11 mouse cellular contexts compared by ENCODE assay signal in the genomic region with DNA sequence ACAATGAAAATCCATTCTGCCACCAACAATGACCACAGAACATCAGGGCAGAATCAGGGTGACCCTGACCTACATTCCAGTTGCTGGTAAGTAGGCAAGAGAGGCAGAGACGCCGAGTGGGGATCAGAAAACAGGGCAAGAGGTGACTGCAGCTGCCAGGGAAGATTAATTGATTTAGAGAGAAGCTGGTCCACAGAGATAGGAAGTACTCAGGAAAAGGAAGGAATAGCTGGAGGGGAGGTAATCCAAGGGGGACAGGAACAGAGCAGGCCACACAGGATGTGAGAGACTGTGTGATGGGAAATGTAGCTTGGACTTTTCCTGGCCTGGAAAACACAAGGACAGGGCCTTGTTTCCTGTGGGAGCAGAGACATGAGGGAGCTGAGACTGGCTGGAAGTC. TPM values are rescaled to one million over a fixed set of nuclear protein-coding genes. Genes with fewer than 3 reads are reported as not detected.
DNase-seq lines count a peak whose midpoint lies in the region; ATAC-seq and TF ChIP-seq lines count a peak whose summit lies in the region.
"Had no signal": no experiment of that assay in that cellular context is flagged by ENCODE, and none has a peak within 500 bp of the region (broad histone marks: within the 10 kb centered on the region; RNA-seq: fewer than 3 reads in every experiment).

No protein-coding gene starts in this region.

- DNase-seq in adrenal gland, adult 8-10 months, result peak; percentile 53
- no peak for DNase-seq in adrenal gland, adult 18-20 months (ENCODE audit: low spot score in 2 of 2)
- no peak for DNase-seq in liver, embryonic 14.5 days (ENCODE audit: low read depth in 3 of 3, low spot score in 3 of 3)
- DNase-seq in liver, postnatal 0 days, result no peak
- DNase-seq in frontal cortex, postnatal 14 days (ENCODE audit: low spot score in 2 of 2), result no peak
- DNase-seq: thymus, postnatal 36 days had no signal

- H3K4me1 ChIP-seq in liver, embryonic 14.5 days (replicated peaks; ENCODE audit: control insufficient read depth in 2 of 2, insufficient read depth in 2 of 2, low read length in 1 of 2), result peaks cover 0 to 11% of the 10 kb centered on the region in 2 experiments; a peak in 1 of 4 replicates
- H3K4me1 ChIP-seq in liver, embryonic 12.5 days, result peaks cover 8% of the 10 kb centered on the region
- peaks cover 15% of the 10 kb centered on the region for H3K4me1 ChIP-seq in heart, embryonic 13.5 days
- no peaks in the 10 kb centered on the region for H3K4me1 ChIP-seq in liver, postnatal 0 days (ENCODE audit: insufficient read depth)
- no peaks in the 10 kb centered on the region for H3K4me1 ChIP-seq in forebrain, embryonic 13.5 days

- TF ChIP-seq EP300 in liver, embryonic 14.5 days (IDR thresholded peaks at IDR 0.05; ENCODE audit: low read depth), result no peak
- peak; percentile 75 for TF ChIP-seq EP300 in liver, postnatal 0 days (IDR thresholded peaks at IDR 0.05; ENCODE audit: low read depth)

- H3K9me3 ChIP-seq in liver, embryonic 14.5 days (ENCODE audit: control insufficient read depth, low read length), result no peaks in the 10 kb centered on the region
- H3K9me3 ChIP-seq in liver, embryonic 12.5 days (replicated peaks), result no peaks in the 10 kb centered on the region
- H3K9me3 ChIP-seq in heart, embryonic 13.5 days, result no peaks in the 10 kb centered on the region
- no peaks in the 10 kb centered on the region for H3K9me3 ChIP-seq in liver, postnatal 0 days (ENCODE audit: low read length)
- no peaks in the 10 kb centered on the region for H3K9me3 ChIP-seq in forebrain, embryonic 13.5 days (replicated peaks)

- H3K4me2 ChIP-seq in liver, embryonic 14.5 days (ENCODE audit: low read depth), result no peak overlapping the region
- no peak overlapping the region for H3K4me2 ChIP-seq in liver, embryonic 12.5 days
- no peak overlapping the region for H3K4me2 ChIP-seq in heart, embryonic 13.5 days
- H3K4me2 ChIP-seq in liver, postnatal 0 days (ENCODE audit: low read depth, low read length), result no peak overlapping the region
- no peak overlapping the region for H3K4me2 ChIP-seq in forebrain, embryonic 13.5 days
- H3K4me2 ChIP-seq: midbrain, embryonic 11.5 days had no signal

- no peaks in the 10 kb centered on the region for H3K36me3 ChIP-seq in liver, embryonic 14.5 days (replicated peaks; ENCODE audit: control insufficient read depth, insufficient read depth, low read depth)
- H3K36me3 ChIP-seq in liver, embryonic 12.5 days, result no peaks in the 10 kb centered on the region
- no peaks in the 10 kb centered on the region for H3K36me3 ChIP-seq in heart, embryonic 13.5 days
- no peaks in the 10 kb centered on the region for H3K36me3 ChIP-seq in liver, postnatal 0 days (replicated peaks; ENCODE audit: insufficient read depth, low read length)
- H3K36me3 ChIP-seq in forebrain, embryonic 13.5 days (ENCODE audit: poor library complexity, severe bottlenecking), result no peaks in the 10 kb centered on the region

- no peak overlapping the region for H3K27ac ChIP-seq in liver, embryonic 14.5 days
- H3K27ac ChIP-seq in liver, embryonic 12.5 days, result no peak overlapping the region
- peak overlapping the region; percentile 49; the same call in 1 of the 2 replicates for H3K27ac ChIP-seq in heart, embryonic 13.5 days (replicated peaks)
- H3K27ac ChIP-seq in liver, postnatal 0 days (ENCODE audit: low read depth), result peak overlapping the region; percentile 6; the same call in 1 of the 2 replicates
- no peak overlapping the region for H3K27ac ChIP-seq in forebrain, embryonic 13.5 days

- peak; percentile 35; the same call in 1 of the 2 replicates for ATAC-seq in liver, embryonic 14.5 days (ENCODE audit: insufficient read depth)
- ATAC-seq in liver, embryonic 12.5 days, result no peak
- ATAC-seq in heart, embryonic 13.5 days (ENCODE audit: extremely low read depth, insufficient number of reproducible peaks, low FRiP score, low TSS enrichment), result no peak
- ATAC-seq in liver, postnatal 0 days, result peak; percentile 58; the same call in 1 of the 2 replicates
- no peak for ATAC-seq in forebrain, embryonic 13.5 days

- no peak overlapping the region for H3K4me3 ChIP-seq in liver, embryonic 14.5 days (ENCODE audit: insufficient read depth in 1 of 2, low read depth in 2 of 2, low read length in 2 of 2)
- no peak overlapping the region for H3K4me3 ChIP-seq in liver, embryonic 12.5 days
- H3K4me3 ChIP-seq in heart, embryonic 13.5 days, result no peak overlapping the region
- H3K4me3 ChIP-seq in liver, postnatal 0 days (ENCODE audit: low read depth, low read length), result no peak overlapping the region
- H3K4me3 ChIP-seq in forebrain, embryonic 13.5 days, result no peak overlapping the region

- H3K9ac ChIP-seq in liver, embryonic 14.5 days (replicated peaks), result no peak overlapping the region
- no peak overlapping the region for H3K9ac ChIP-seq in liver, embryonic 12.5 days
- no peak overlapping the region for H3K9ac ChIP-seq in heart, embryonic 13.5 days
- H3K9ac ChIP-seq in liver, postnatal 0 days (replicated peaks), result no peak overlapping the region
- H3K9ac ChIP-seq in forebrain, embryonic 13.5 days, result no peak overlapping the region

- TF ChIP-seq CTCF in liver, embryonic 14.5 days (IDR thresholded peaks at IDR 0.05; ENCODE audit: low read depth), result no peak
- TF ChIP-seq CTCF in liver, postnatal 0 days (IDR thresholded peaks at IDR 0.05; ENCODE audit: low read depth), result no peak

- H3K27me3 ChIP-seq in liver, embryonic 14.5 days (ENCODE audit: control insufficient read depth, insufficient read depth, low read length), result no peaks in the 10 kb centered on the region
- H3K27me3 ChIP-seq in liver, embryonic 12.5 days (replicated peaks), result 0 out of 2 replicates have a peak, but pooled peaks cover 5% of the 10 kb centered on the region
- no peaks in the 10 kb centered on the region for H3K27me3 ChIP-seq in heart, embryonic 13.5 days (replicated peaks)
- H3K27me3 ChIP-seq in liver, postnatal 0 days (ENCODE audit: insufficient read depth, low read length), result no peaks in the 10 kb centered on the region
- no peaks in the 10 kb centered on the region for H3K27me3 ChIP-seq in forebrain, embryonic 13.5 days

- 28% methylated on average over 2 of the region's 2 CpGs for WGBS in liver, embryonic 14.5 days (ENCODE audit: insufficient replicate concordance)
- WGBS in liver, embryonic 12.5 days (ENCODE audit: insufficient replicate concordance), result 37% methylated on average over 2 of the region's 2 CpGs
- WGBS in heart, embryonic 13.5 days, result 36% methylated on average over 2 of the region's 2 CpGs
- WGBS in liver, postnatal 0 days (ENCODE audit: insufficient replicate concordance), result 50% methylated on average over 2 of the region's 2 CpGs
- 76% methylated on average over 2 of the region's 2 CpGs for WGBS in forebrain, embryonic 13.5 days

RNA-seq across cellular contexts. Expression of a gene that starts 52.8 kb away (rescaled TPM):
- 10 to 100 TPM; 15.8 to 23.0 (median 20.3) TPM for total RNA-seq in adrenal gland, adult 8-10 months (2022)
- 10 to 100 TPM; 13.2 to 16.8 TPM for total RNA-seq in adrenal gland, adult 18-20 months (2021)
- 1.0 and 1.1 TPM in 2 replicates for polyA plus RNA-seq in liver, embryonic 14.5 days (2012; rRNA removed)
- polyA plus RNA-seq in liver, embryonic 14.5 days (2014; fragmentation: Nextera tagmentation; extraction: Ambion mirVana), result 0.85 and 1.0 TPM in 2 replicates
- 1.9 and 2.1 TPM in 2 replicates for polyA plus RNA-seq in liver, embryonic 12.5 days (2016; fragmentation: Nextera tagmentation; extraction: Ambion mirVana)
- 12.1 and 14.2 TPM in 2 replicates for polyA plus RNA-seq in heart, embryonic 13.5 days (2015; fragmentation: Nextera tagmentation; extraction: Ambion mirVana)
- polyA plus RNA-seq in liver, postnatal 0 days (2015; fragmentation: Nextera tagmentation; extraction: Ambion mirVana), result 1.7 and 1.9 TPM in 2 replicates
- polyA plus RNA-seq in forebrain, embryonic 13.5 days (2015; fragmentation: Nextera tagmentation; extraction: Ambion mirVana), result 4.6 and 6.2 TPM in 2 replicates
- total RNA-seq: common myeloid progenitor, adult 5-6 weeks had no signal

Comparison
In these comparisons a context has a peak if more than half of its experiments do, and no peak if none do; other contexts are left out.
1. ATAC-seq: peak in liver, embryonic 14.5 days (single experiment) and liver, postnatal 0 days (single experiment); none in liver, embryonic 12.5 days (single experiment), heart, embryonic 13.5 days (single experiment) and forebrain, embryonic 13.5 days (single experiment).
2. H3K27ac ChIP-seq: peak in heart, embryonic 13.5 days (single experiment) and liver, postnatal 0 days (single experiment); none in liver, embryonic 14.5 days (single experiment), liver, embryonic 12.5 days (single experiment) and forebrain, embryonic 13.5 days (single experiment).